Mouse (Mus musculus) forebrain, embryonic 14.5 days (tissue): ENCODE measurements around the gene Rcc1l. TPM values are rescaled to one million over a fixed set of nuclear protein-coding genes. Genes with fewer than 3 reads are reported as not detected.

Source experiments
- ATAC-seq: fragments of 200-750 bp; cut with Nextera tagmentation; 2 replicates; pipeline ENCODE4 v1.8.0; 2017; ENCODE audit warnings: mild to moderate bottlenecking, moderate library complexity
- DNase-seq: peaks from one replicate; pipeline ENCODE4 v3.0.0-alpha.2; 2015; ENCODE audit warnings: low spot score
- H3K27ac ChIP-seq: fragments of 300-500 bp; sonication (generic); 2 replicates; pipeline ENCODE4 v1.5.1; 2014; ENCODE audit warnings: low read depth, mild to moderate bottlenecking, control low read depth, low read length, moderate library complexity
- H3K27me3 ChIP-seq: fragments of 300-500 bp; sonication (generic); replicated peaks from 2 replicates; pipeline ENCODE4 v1.6.1; 2014; ENCODE audit warnings: low read length, control low read depth, mixed read lengths; ENCODE audit not compliant: control insufficient read depth, insufficient read depth
- H3K36me3 ChIP-seq: fragments of 300-500 bp; sonication (generic); 2 replicates; pipeline ENCODE4 v1.6.1; 2014; ENCODE audit warnings: low read length, control low read depth; ENCODE audit not compliant: control insufficient read depth, insufficient read depth
- H3K4me1 ChIP-seq: fragments of 300-500 bp; sonication (generic); 2 replicates; pipeline ENCODE4 v1.6.1; 2014; ENCODE audit warnings: antibody characterized with exemption, low read length, control low read depth; ENCODE audit not compliant: control insufficient read depth, insufficient read depth
- H3K4me2 ChIP-seq: fragments of 300-500 bp; sonication (generic); 2 replicates; pipeline ENCODE4 v1.6.1; 2014; ENCODE audit warnings: mild to moderate bottlenecking, control low read depth, low read length
- H3K4me3 ChIP-seq: fragments of 300-500 bp; sonication (generic); 2 replicates; pipeline ENCODE4 v1.5.1; 2014; ENCODE audit warnings: low read depth, low read length, control low read depth
- H3K9ac ChIP-seq: fragments of 300-500 bp; sonication (generic); 2 replicates; pipeline ENCODE4 v1.6.1; 2014; ENCODE audit warnings: mild to moderate bottlenecking, low read length, control low read depth, moderate library complexity
- H3K9me3 ChIP-seq: fragments of 300-500 bp; sonication (generic); replicated peaks from 2 replicates; pipeline ENCODE4 v1.6.1; 2016; ENCODE audit warnings: low read length, control low read depth, mixed read lengths; ENCODE audit not compliant: control insufficient read depth
- WGBS: fragments of 180-500 bp; shearing (Covaris S2); extraction: QIAGEN DNeasy Blood & Tissue Kit; methylation state at CpG from one replicate; pipeline ENCODE4 v1.1.7; 2014; 5-methylcytosine and 5-hydroxymethylcytosine counted together
- polyA plus RNA-seq: library from polyadenylated mRNA; unstranded; fragments of >200 nt; fragmentation: Nextera tagmentation; extraction: Ambion mirVana; gene quantifications from 2 replicates; pipeline ENCODE4 v1.2.1, GENCODE M21; 2014

Gene Rcc1l
- polyA plus RNA-seq, 1 experiment from 2014 or later, result 20.1 TPM

GRCm38 (mm10) chr5:134098976-134099375, 77.6 kb downstream of the Rcc1l start:
- H3K36me3 ChIP-seq, result no peaks in the 10 kb centered on the region
- H3K27me3 ChIP-seq, result no peaks in the 10 kb centered on the region
- peak; percentile 58 for ATAC-seq
- peak overlapping the region; percentile 76 for H3K4me3 ChIP-seq
- WGBS, result under 1% methylated on average over 17 of the region's 17 CpGs
- H3K4me1 ChIP-seq, result peaks cover 13% of the 10 kb centered on the region
- no peak for DNase-seq
- H3K27ac ChIP-seq, result peak overlapping the region; percentile 92; the same call in 1 of the 2 replicates
- H3K9ac ChIP-seq, result peak overlapping the region; percentile 89
- H3K4me2 ChIP-seq, result peak overlapping the region; percentile 58
- H3K9me3 ChIP-seq, result no peaks in the 10 kb centered on the region

- Histone ChIP-seq H3K27ac (no peak overlapping the region), H3K4me1 (peaks cover 13% of the 10 kb centered on the region), H3K27me3 (no peaks in the 10 kb centered on the region), H3K9ac (peak overlapping the region; percentile 89), H3K4me2 (peak overlapping the region; percentile 58), H3K36me3 (no peaks in the 10 kb centered on the region), H3K9me3 (no peaks in the 10 kb centered on the region), H3K4me3 (peak overlapping the region; percentile 76)
- DNase-seq, result no peak
- ATAC-seq, result no peak
- WGBS, result 41% methylated on average over 13 of the region's 13 CpGs
Observed at GRCm38 (mm10) chr5:134098341-134098902, 78.2 kb downstream of the Rcc1l start.

Other genes with a start within 250 kb of the Rcc1l start
- 21.9 and 23.1 TPM in 2 replicates for gene Castor2, start 77.1 kb downstream of the Rcc1l start, polyA plus RNA-seq
- gene Gtf2ird2, start 7.2 kb upstream of the Rcc1l start, polyA plus RNA-seq, result 5.7 and 7.7 TPM in 2 replicates
- gene Ncf1, start 52.9 kb upstream of the Rcc1l start, polyA plus RNA-seq, result 2.2 and 2.7 TPM in 2 replicates
- 111 and 122 TPM in 2 replicates for gene Gtf2i, start 138.0 kb upstream of the Rcc1l start, polyA plus RNA-seq